Mouse (Mus musculus): ENCODE measurements around the gene Ephx1. TPM values are rescaled to one million over a fixed set of nuclear protein-coding genes. Genes with fewer than 3 reads are reported as not detected.

Ephx1 gene
- polyA plus RNA-seq, 1 experiment: 37.7 TPM

DNA sequence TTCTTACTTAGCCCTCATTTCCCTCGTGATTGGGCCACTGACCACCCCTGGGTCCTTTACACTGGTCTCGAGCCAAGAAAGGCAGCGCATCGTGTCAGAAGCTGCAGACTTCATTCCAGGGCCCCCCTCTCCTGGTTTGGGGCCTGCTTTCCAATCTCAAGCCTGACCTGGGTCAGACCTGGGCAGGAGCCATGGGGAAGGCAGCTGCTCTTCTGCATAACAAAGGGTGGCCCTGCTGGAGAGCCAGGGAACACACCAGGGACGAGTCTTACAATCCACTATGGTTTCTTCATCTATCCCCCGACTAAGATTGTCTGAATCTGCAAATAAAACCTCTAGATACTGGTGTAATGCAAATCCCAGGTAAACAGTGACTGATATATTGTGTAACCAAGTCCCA, 87.0 kb downstream of the Ephx1 start:
- no peak overlapping the region for H3K27ac ChIP-seq (ENCODE audit: insufficient read depth, low read length)
- TF ChIP-seq CTCF (IDR thresholded peaks at IDR 0.05; ENCODE audit: extremely low read depth, insufficient read depth, low read length) (no peak), POLR2A (IDR thresholded peaks at IDR 0.05; ENCODE audit: extremely low read depth, insufficient read depth, low read length) (no peak)
- H3K4me1 ChIP-seq (ENCODE audit: control insufficient read depth, insufficient read depth, low read length): no peaks in the 10 kb centered on the region; the same call in 1 of the 2 replicates
- no peak overlapping the region for H3K4me3 ChIP-seq (ENCODE audit: insufficient read depth, low read length)

DNA sequence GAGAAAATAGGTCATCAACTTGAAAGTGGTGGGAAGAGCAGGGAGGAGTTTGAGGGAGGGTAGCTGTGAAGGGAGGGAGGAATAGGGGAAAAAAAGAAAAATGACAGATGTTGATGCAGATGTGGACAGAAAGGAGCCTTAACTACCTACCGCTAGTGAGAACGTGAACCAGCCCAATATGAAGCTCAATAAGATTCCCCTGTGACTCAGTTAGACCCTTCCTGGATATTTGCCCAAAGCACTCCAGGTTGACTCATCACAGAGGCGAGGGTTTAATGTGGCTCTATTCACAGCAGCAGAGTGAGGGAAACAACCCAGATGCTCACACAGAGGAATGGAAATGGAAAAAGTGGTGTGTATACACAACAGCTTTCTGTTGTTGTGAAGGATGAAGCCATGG, 89.6 kb downstream of the Ephx1 start:
- H3K4me3 ChIP-seq (ENCODE audit: insufficient read depth, low read length): no peak overlapping the region
- H3K27ac ChIP-seq (ENCODE audit: insufficient read depth, low read length): no peak overlapping the region
- no peak for TF ChIP-seq POLR2A (IDR thresholded peaks at IDR 0.05; ENCODE audit: extremely low read depth, insufficient read depth, low read length)
- no peak for TF ChIP-seq CTCF (IDR thresholded peaks at IDR 0.05; ENCODE audit: extremely low read depth, insufficient read depth, low read length)
- H3K4me1 ChIP-seq (ENCODE audit: control insufficient read depth, insufficient read depth, low read length): no peaks in the 10 kb centered on the region; the same call in 1 of the 2 replicates

DNA sequence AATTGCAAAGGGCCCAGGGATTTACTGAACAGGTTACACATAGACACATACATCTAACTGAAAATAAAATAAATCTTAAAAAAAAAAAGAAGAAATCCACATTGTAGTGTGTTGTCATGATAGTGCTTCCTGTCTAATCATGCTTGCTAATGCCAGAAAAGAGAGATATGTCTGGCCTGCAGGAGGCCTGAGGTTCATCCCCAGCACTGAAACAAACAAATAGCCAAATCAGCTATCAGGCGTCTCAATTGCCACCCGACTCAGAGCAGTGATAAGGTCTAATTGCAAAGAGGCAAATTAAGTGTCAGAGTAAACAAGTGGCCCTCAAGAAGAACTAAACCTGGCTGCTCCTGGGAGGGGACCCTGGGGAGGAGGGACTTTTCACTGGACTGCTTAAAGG, 91.1 kb downstream of the Ephx1 start:
- no peak overlapping the region for H3K4me3 ChIP-seq (ENCODE audit: insufficient read depth, low read length)
- TF ChIP-seq CTCF (IDR thresholded peaks at IDR 0.05; ENCODE audit: extremely low read depth, insufficient read depth, low read length): no peak
- H3K27ac ChIP-seq (ENCODE audit: insufficient read depth, low read length): no peak overlapping the region
- H3K4me1 ChIP-seq (ENCODE audit: control insufficient read depth, insufficient read depth, low read length): no peaks in the 10 kb centered on the region

DNA sequence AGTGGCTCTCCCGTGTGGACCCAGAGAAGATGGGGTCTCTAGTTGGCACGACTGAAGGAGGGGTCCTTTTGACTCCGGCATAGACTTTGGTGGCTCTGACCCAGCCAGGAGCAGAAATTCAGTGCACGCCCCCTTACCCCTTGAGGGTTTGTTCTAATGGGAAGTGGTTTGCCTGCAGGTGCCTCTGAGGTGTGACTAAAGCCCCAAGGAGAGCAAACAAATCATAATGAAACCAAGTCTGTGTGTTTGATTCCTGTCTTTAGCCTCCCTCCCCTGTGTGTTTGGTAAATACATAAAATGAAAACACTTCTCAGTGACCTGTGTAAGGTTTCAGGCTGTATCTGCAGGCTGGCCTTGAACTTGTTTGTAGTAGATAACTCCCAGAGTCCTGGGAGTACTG, 94.4 kb downstream of the Ephx1 start:
- no peak overlapping the region for H3K27ac ChIP-seq (ENCODE audit: insufficient read depth, low read length)
- no peak overlapping the region for H3K4me3 ChIP-seq (ENCODE audit: insufficient read depth, low read length)
- no peak for TF ChIP-seq POLR2A (IDR thresholded peaks at IDR 0.05; ENCODE audit: extremely low read depth, insufficient read depth, low read length)
- no peak for TF ChIP-seq CTCF (IDR thresholded peaks at IDR 0.05; ENCODE audit: extremely low read depth, insufficient read depth, low read length)
- H3K4me1 ChIP-seq (ENCODE audit: control insufficient read depth, insufficient read depth, low read length): no peaks in the 10 kb centered on the region

Other genes with a start within 250 kb of the Ephx1 start
- 334 and 359 TPM in 2 replicates for gene H3f3a, start 207.0 kb downstream of the Ephx1 start, polyA plus RNA-seq (2012; rRNA removed)
- gene Sde2, start 169.8 kb downstream of the Ephx1 start, polyA plus RNA-seq (2012; rRNA removed): 16.1 and 16.2 TPM in 2 replicates
- gene Lefty2, start 127.8 kb downstream of the Ephx1 start, polyA plus RNA-seq (2012; rRNA removed): 1.2 and 1.9 TPM in 2 replicates
- gene Pycr2, start 116.6 kb downstream of the Ephx1 start, polyA plus RNA-seq (2012; rRNA removed): 36.6 and 38.0 TPM in 2 replicates
- gene Lefty1, start 85.9 kb downstream of the Ephx1 start, polyA plus RNA-seq (2012; rRNA removed): 1.5 and 8.1 TPM in 2 replicates
- 48.2 and 64.1 TPM in 2 replicates for gene Tmem63a, start 78.6 kb downstream of the Ephx1 start, polyA plus RNA-seq (2012; rRNA removed)
- not detected in 2 replicates for gene 9130409I23Rik, start 30.3 kb upstream of the Ephx1 start, polyA plus RNA-seq (2012; rRNA removed)
- gene Nvl, start 123.3 kb upstream of the Ephx1 start, polyA plus RNA-seq (2012; rRNA removed): 85.8 and 98.0 TPM in 2 replicates
- gene Cnih4, start 123.8 kb upstream of the Ephx1 start, polyA plus RNA-seq (2012; rRNA removed): 23.2 and 25.3 TPM in 2 replicates
- 48.6 and 50.7 TPM in 2 replicates for gene Wdr26, start 191.1 kb upstream of the Ephx1 start, polyA plus RNA-seq (2012; rRNA removed)